Mouse (Mus musculus): ENCODE results near the gene Ttc39a. TPM values are rescaled to one million over a fixed set of nuclear protein-coding genes. Genes with fewer than 3 reads are reported as not detected.

Gene Ttc39a
- total and polyA plus RNA-seq, 2 experiments from 2014 or later = 3.4 to 4.2 TPM

GRCm38 (mm10) chr4:109432668-109433375 lies 26.4 kb downstream of the Ttc39a start:
- H3K4me2 ChIP-seq (ENCODE audit: low read depth, low read length) = no peak overlapping the region
- no peak for DNase-seq (ENCODE audit: low spot score)
- no peak for ATAC-seq (ENCODE audit: insufficient read depth, low read depth)
- no peaks in the 10 kb centered on the region for H3K27me3 ChIP-seq (ENCODE audit: control insufficient read depth, insufficient read depth, low read length)
- H3K27ac ChIP-seq (ENCODE audit: low read depth) = peak overlapping the region; percentile 44
- H3K9me3 ChIP-seq (replicated peaks; ENCODE audit: control insufficient read depth, low read length) = no peaks in the 10 kb centered on the region
- H3K36me3 ChIP-seq (replicated peaks; ENCODE audit: control insufficient read depth, insufficient read depth, low read length) = no peaks in the 10 kb centered on the region
- TF ChIP-seq EP300 (IDR thresholded peaks at IDR 0.05; ENCODE audit: low read depth) = no peak
- no peak for TF ChIP-seq CTCF (IDR thresholded peaks at IDR 0.05; ENCODE audit: low read depth)
- no peak overlapping the region for H3K9ac ChIP-seq (replicated peaks; ENCODE audit: low read depth, low read length)
- WGBS = 71% methylated on average over 16 of the region's 16 CpGs
- H3K4me3 ChIP-seq (ENCODE audit: low read depth, low read length) = no peak overlapping the region
- H3K4me1 ChIP-seq (ENCODE audit: control insufficient read depth, insufficient read depth) = peaks cover 10% of the 10 kb centered on the region; the same call in 1 of the 2 replicates

- Histone ChIP-seq H3K27ac (ENCODE audit: low read depth) (peak overlapping the region; percentile 44), H3K4me2 (ENCODE audit: low read depth, low read length) (no peak overlapping the region), H3K9ac (replicated peaks; ENCODE audit: low read depth, low read length) (no peak overlapping the region), H3K4me1 (ENCODE audit: control insufficient read depth, insufficient read depth) (peaks cover 10% of the 10 kb centered on the region; the same call in 1 of the 2 replicates), H3K27me3 (ENCODE audit: control insufficient read depth, insufficient read depth, low read length) (no peaks in the 10 kb centered on the region), H3K9me3 (replicated peaks; ENCODE audit: control insufficient read depth, low read length) (no peaks in the 10 kb centered on the region), H3K36me3 (replicated peaks; ENCODE audit: control insufficient read depth, insufficient read depth, low read length) (no peaks in the 10 kb centered on the region), H3K4me3 (ENCODE audit: low read depth, low read length) (no peak overlapping the region)
- 30% methylated on average over 6 of the region's 6 CpGs for WGBS
- TF ChIP-seq EP300 (IDR thresholded peaks at IDR 0.05; ENCODE audit: low read depth) (no peak), CTCF (IDR thresholded peaks at IDR 0.05; ENCODE audit: low read depth) (no peak)
- ATAC-seq (ENCODE audit: insufficient read depth, low read depth) = peak; percentile 80
- DNase-seq (ENCODE audit: low spot score) = peak; percentile 61
Measured at GRCm38 (mm10) chr4:109433641-109434040, 27.2 kb downstream of the Ttc39a start.

DNA sequence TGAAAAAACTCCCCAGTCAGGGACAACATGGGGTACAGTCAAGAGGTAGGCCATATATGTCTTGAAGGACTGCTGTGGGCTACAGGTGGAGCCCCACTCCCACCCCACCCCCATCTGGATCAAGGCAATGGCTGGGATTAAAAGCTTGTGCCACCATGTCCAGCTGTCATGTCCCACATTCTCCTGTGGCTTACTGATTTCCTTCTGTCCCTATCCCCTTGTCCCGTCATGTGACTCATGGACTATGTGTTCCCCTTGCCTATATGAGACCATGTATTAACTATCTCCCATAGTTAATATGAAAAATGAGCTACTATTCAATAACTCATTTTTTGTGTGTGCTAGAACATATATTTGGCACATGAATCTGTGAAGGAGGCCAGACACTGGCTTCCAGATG lies 27.8 kb downstream of the Ttc39a start:
- Histone ChIP-seq H3K4me2 (ENCODE audit: low read depth, low read length) (no peak overlapping the region), H3K27ac (ENCODE audit: low read depth) (peak overlapping the region; percentile 36; the same call in 1 of the 2 replicates), H3K27me3 (ENCODE audit: control insufficient read depth, insufficient read depth, low read length) (no peaks in the 10 kb centered on the region), H3K9me3 (replicated peaks; ENCODE audit: control insufficient read depth, low read length) (no peaks in the 10 kb centered on the region), H3K4me1 (ENCODE audit: control insufficient read depth, insufficient read depth) (peaks cover 10% of the 10 kb centered on the region; the same call in 1 of the 2 replicates), H3K9ac (replicated peaks; ENCODE audit: low read depth, low read length) (no peak overlapping the region), H3K36me3 (replicated peaks; ENCODE audit: control insufficient read depth, insufficient read depth, low read length) (no peaks in the 10 kb centered on the region), H3K4me3 (ENCODE audit: low read depth, low read length) (no peak overlapping the region)
- DNase-seq (ENCODE audit: low spot score) (no peak), ATAC-seq (ENCODE audit: insufficient read depth, low read depth) (no peak)
- TF ChIP-seq EP300 (IDR thresholded peaks at IDR 0.05; ENCODE audit: low read depth) = no peak
- WGBS = 95% methylated on average over 1 of the region's 1 CpGs

- peak; percentile 55 for DNase-seq (ENCODE audit: low spot score)
- peaks cover 16% of the 10 kb centered on the region for H3K4me1 ChIP-seq (ENCODE audit: control insufficient read depth, insufficient read depth)
- no peak overlapping the region for H3K4me3 ChIP-seq (ENCODE audit: low read depth, low read length)
- H3K27me3 ChIP-seq (ENCODE audit: control insufficient read depth, insufficient read depth, low read length) = no peaks in the 10 kb centered on the region
- ATAC-seq (ENCODE audit: insufficient read depth, low read depth) = peak; percentile 39; the same call in 1 of the 2 replicates
- 52% methylated on average over 9 of the region's 9 CpGs for WGBS
- no peak overlapping the region for H3K9ac ChIP-seq (replicated peaks; ENCODE audit: low read depth, low read length)
- H3K9me3 ChIP-seq (replicated peaks; ENCODE audit: control insufficient read depth, low read length) = no peaks in the 10 kb centered on the region
- no peaks in the 10 kb centered on the region for H3K36me3 ChIP-seq (replicated peaks; ENCODE audit: control insufficient read depth, insufficient read depth, low read length)
- H3K27ac ChIP-seq (ENCODE audit: low read depth) = no peak overlapping the region
- TF ChIP-seq EP300 (IDR thresholded peaks at IDR 0.05; ENCODE audit: low read depth) = no peak
- peak; percentile 82 for TF ChIP-seq CTCF (IDR thresholded peaks at IDR 0.05; ENCODE audit: low read depth)
- H3K4me2 ChIP-seq (ENCODE audit: low read depth, low read length) = no peak overlapping the region
Measured at GRCm38 (mm10) chr4:109437913-109438878, 31.8 kb downstream of the Ttc39a start.

DNA sequence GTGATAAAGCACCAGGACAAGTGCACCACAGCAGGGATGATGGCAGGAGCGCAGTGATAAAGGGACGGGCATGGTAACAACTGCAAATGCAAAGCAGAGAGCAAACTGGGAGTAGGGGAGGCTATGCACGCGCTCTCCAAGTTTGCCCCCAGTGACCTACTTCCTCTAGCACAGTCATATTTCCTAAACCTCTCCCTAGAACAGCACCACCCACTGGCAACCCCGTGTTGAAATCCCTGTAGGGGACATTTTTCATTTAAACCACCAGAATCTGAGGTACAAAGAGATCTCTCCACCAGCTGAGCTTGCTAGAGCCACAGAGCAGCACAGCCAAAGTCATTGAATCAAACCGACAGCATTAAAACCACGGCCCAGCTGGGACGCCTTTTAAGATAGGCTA lies 32.7 kb downstream of the Ttc39a start:
- Histone ChIP-seq H3K9ac (replicated peaks; ENCODE audit: low read depth, low read length) (no peak overlapping the region), H3K4me2 (ENCODE audit: low read depth, low read length) (no peak overlapping the region), H3K4me1 (ENCODE audit: control insufficient read depth, insufficient read depth) (peaks cover 15% of the 10 kb centered on the region), H3K27ac (ENCODE audit: low read depth) (no peak overlapping the region), H3K36me3 (replicated peaks; ENCODE audit: control insufficient read depth, insufficient read depth, low read length) (no peaks in the 10 kb centered on the region), H3K9me3 (replicated peaks; ENCODE audit: control insufficient read depth, low read length) (no peaks in the 10 kb centered on the region), H3K4me3 (ENCODE audit: low read depth, low read length) (no peak overlapping the region), H3K27me3 (ENCODE audit: control insufficient read depth, insufficient read depth, low read length) (no peaks in the 10 kb centered on the region)
- TF ChIP-seq EP300 (IDR thresholded peaks at IDR 0.05; ENCODE audit: low read depth) (no peak), CTCF (IDR thresholded peaks at IDR 0.05; ENCODE audit: low read depth) (0 out of 2 replicates have a peak, but pooled peaks have one; percentile 17)
- 71% methylated on average over 8 of the region's 8 CpGs for WGBS
- no peak for ATAC-seq (ENCODE audit: insufficient read depth, low read depth)
- DNase-seq (ENCODE audit: low spot score) = no peak

Measured in heart, postnatal 0 days (tissue).